Mouse (Mus musculus) forelimb bud, embryonic 11.5 days (tissue): Measurements from ENCODE around the gene Mnat1.

Experiments
- DNase-seq: peaks from one replicate; pipeline ENCODE4 v3.0.0-alpha.2; 2012; ENCODE audit warnings: low read depth, low spot score

Gene Mnat1

GRCm38 (mm10) chr12:73228427-73228826 is 104.9 kb downstream of the Mnat1 start:
- no peak for DNase-seq

- no peak for DNase-seq
These were observed 106.7 kb downstream of the Mnat1 start for GRCm38 (mm10) chr12:73230196-73230595.

- no peak for DNase-seq
These were observed 108.0 kb downstream of the Mnat1 start for GRCm38 (mm10) chr12:73231552-73231951.

- peak; percentile 69 for DNase-seq
These were observed 109.1 kb downstream of the Mnat1 start for GRCm38 (mm10) chr12:73232586-73232985.

GRCm38 (mm10) chr12:73241960-73242359 is 118.4 kb downstream of the Mnat1 start:
- peak; percentile 21 for DNase-seq

- peak; percentile 54 for DNase-seq
These were observed 122.2 kb downstream of the Mnat1 start for GRCm38 (mm10) chr12:73245687-73246086.

GRCm38 (mm10) chr12:73255006-73255405 is 131.5 kb downstream of the Mnat1 start:
- no peak for DNase-seq

- DNase-seq: no peak
These were observed 135.8 kb downstream of the Mnat1 start for GRCm38 (mm10) chr12:73259269-73259668.

- no peak for DNase-seq
These were observed 136.8 kb downstream of the Mnat1 start for GRCm38 (mm10) chr12:73260339-73260738.

GRCm38 (mm10) chr12:73265381-73265978 is 142.0 kb downstream of the Mnat1 start:
- no peak for DNase-seq

GRCm38 (mm10) chr12:73266597-73266996 is 143.1 kb downstream of the Mnat1 start:
- DNase-seq: no peak

- peak; percentile 31 for DNase-seq
These were observed 145.0 kb downstream of the Mnat1 start for GRCm38 (mm10) chr12:73268497-73268896.

- peak; percentile 21 for DNase-seq
These were observed 146.0 kb downstream of the Mnat1 start for GRCm38 (mm10) chr12:73269531-73269930.

- peak; percentile 52 for DNase-seq
These were observed 146.4 kb downstream of the Mnat1 start for GRCm38 (mm10) chr12:73269933-73270332.

GRCm38 (mm10) chr12:73274921-73275320 is 151.4 kb downstream of the Mnat1 start:
- DNase-seq: no peak

- DNase-seq: peak; percentile 96
These were observed 163.0 kb downstream of the Mnat1 start, which contains the start of the genes Trmt5 and Slc38a6 for GRCm38 (mm10) chr12:73286287-73287092. Gene Trmt5 (minus strand): TSS chr12:73286710. Gene Slc38a6 (plus strand): TSS chr12:73286779.

- no peak for DNase-seq
These were observed 164.1 kb downstream of the Mnat1 start for GRCm38 (mm10) chr12:73287609-73288008.

- no peak for DNase-seq
These were observed 165.1 kb downstream of the Mnat1 start for GRCm38 (mm10) chr12:73288626-73289025.

- DNase-seq: no peak
These were observed 171.4 kb downstream of the Mnat1 start for GRCm38 (mm10) chr12:73294884-73295283.

- no peak for DNase-seq
These were observed 172.1 kb downstream of the Mnat1 start for GRCm38 (mm10) chr12:73295505-73296140.

GRCm38 (mm10) chr12:73298621-73299020 is 175.1 kb downstream of the Mnat1 start:
- no peak for DNase-seq

- no peak for DNase-seq
These were observed 177.0 kb downstream of the Mnat1 start for GRCm38 (mm10) chr12:73300531-73300930.
